Mouse (Mus musculus) midbrain, embryonic 16.5 days (tissue): ENCODE measurements at regions not wholly inside any gene's neighbourhood (a gene's known extent, or its start where the extent isn't known, plus 50 kb on each side); places are given as distances from the start of the nearest gene placed in this dataset.
"Not testable (repeated sequence)": the region's sequence is repeated elsewhere in the genome, so short reads cannot be mapped to it uniquely, and the experiment has no call there.

Source experiments
- ATAC-seq: fragments of 200-750 bp; cut with Nextera tagmentation; 2 replicates; pipeline ENCODE4 v1.8.0; 2017; ENCODE audit warnings: moderate TSS enrichment
- H3K27ac ChIP-seq: fragments of 300-500 bp; sonication (generic); 2 replicates; pipeline ENCODE4 v1.5.1; 2014; ENCODE audit warnings: mild to moderate bottlenecking, low read length, mixed read lengths
- H3K27me3 ChIP-seq: fragments of 300-500 bp; sonication (generic); 2 replicates; pipeline ENCODE4 v1.6.1; 2014; ENCODE audit warnings: low read depth, low read length, mixed read lengths; ENCODE audit not compliant: control insufficient read depth, insufficient read depth
- H3K36me3 ChIP-seq: fragments of 300-500 bp; sonication (generic); 2 replicates; pipeline ENCODE4 v1.6.1; 2014; ENCODE audit warnings: mild to moderate bottlenecking, low read length, moderate library complexity, mixed read lengths; ENCODE audit not compliant: control insufficient read depth, insufficient read depth
- H3K4me1 ChIP-seq: fragments of 300-500 bp; sonication (generic); 2 replicates; pipeline ENCODE4 v1.6.1; 2014; ENCODE audit warnings: mild to moderate bottlenecking, low read length, mixed read lengths; ENCODE audit not compliant: control insufficient read depth, insufficient read depth
- H3K4me2 ChIP-seq: fragments of 300-500 bp; sonication (generic); 2 replicates; pipeline ENCODE4 v1.6.1; 2014; ENCODE audit warnings: mild to moderate bottlenecking, low read length, mixed read lengths
- H3K4me3 ChIP-seq: fragments of 300-500 bp; sonication (generic); 2 replicates; pipeline ENCODE4 v1.5.1; 2014; ENCODE audit warnings: low read depth, mild to moderate bottlenecking, low read length, moderate library complexity, mixed read lengths
- H3K9ac ChIP-seq: fragments of 300-500 bp; sonication (generic); 2 replicates; pipeline ENCODE4 v1.6.1; 2014; ENCODE audit warnings: low read depth, low read length, mixed read lengths
- H3K9me3 ChIP-seq: fragments of 300-500 bp; sonication (generic); replicated peaks from 2 replicates; pipeline ENCODE4 v1.6.1; 2014; ENCODE audit warnings: mild to moderate bottlenecking, low read length, mixed read lengths; ENCODE audit not compliant: control insufficient read depth, poor library complexity, severe bottlenecking
- WGBS: fragments of 180-500 bp; shearing (Covaris S2); extraction: QIAGEN DNeasy Blood & Tissue Kit; methylation state at CpG from one replicate; pipeline ENCODE4 v1.1.7; 2014; 5-methylcytosine and 5-hydroxymethylcytosine counted together

DNA sequence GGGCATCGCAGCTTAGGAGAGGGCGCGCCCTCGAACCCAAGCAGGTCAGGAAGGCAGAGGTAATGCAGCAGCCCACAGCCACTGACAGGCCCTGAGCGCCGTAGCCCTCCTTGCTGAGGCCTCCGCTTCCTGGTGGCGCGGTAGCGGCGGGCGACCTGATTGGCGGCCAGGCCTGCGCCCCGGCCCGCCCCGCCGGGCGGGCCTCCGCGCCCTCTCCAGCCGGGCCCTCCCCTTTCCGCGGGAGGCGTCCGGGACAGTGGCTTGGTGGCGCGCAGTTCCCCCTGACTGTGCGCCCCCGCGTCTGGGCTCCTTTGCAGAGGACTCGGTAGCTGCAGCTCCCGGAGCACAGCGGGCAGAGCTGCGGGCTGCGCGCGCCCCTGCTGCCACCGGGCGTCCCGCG lies 242.1 kb downstream of the Gm21863 start:
- H3K27ac ChIP-seq, H3K4me1 ChIP-seq, ATAC-seq, H3K27me3 ChIP-seq, H3K9ac ChIP-seq, H3K36me3 ChIP-seq, H3K9me3 ChIP-seq: not testable (repeated sequence)
- WGBS = under 1% methylated on average over 25 of the region's 42 CpGs
- Histone ChIP-seq H3K4me3 (peak overlapping the region; percentile 33), H3K4me2 (peak overlapping the region; percentile 26; the same call in 1 of the 2 replicates)

GRCm38 (mm10) chr12:20196905-20197304 lies 242.6 kb downstream of the Gm21863 start:
- not testable (repeated sequence) for H3K9ac ChIP-seq, H3K27me3 ChIP-seq, H3K9me3 ChIP-seq, H3K4me1 ChIP-seq, ATAC-seq, H3K36me3 ChIP-seq, H3K27ac ChIP-seq
- Histone ChIP-seq H3K4me3 (peak overlapping the region; percentile 33), H3K4me2 (peak overlapping the region; percentile 17; the same call in 1 of the 2 replicates)
- WGBS = 5% methylated on average over 36 of the region's 37 CpGs

GRCm38 (mm10) chr12:20223921-20224320 lies 269.6 kb downstream of the Gm21863 start:
- ATAC-seq, H3K4me1 ChIP-seq, H3K9ac ChIP-seq, H3K4me3 ChIP-seq, H3K36me3 ChIP-seq, H3K27me3 ChIP-seq, H3K27ac ChIP-seq, H3K4me2 ChIP-seq: not testable (repeated sequence)
- 69% methylated on average over 1 of the region's 1 CpGs for WGBS
- H3K9me3 ChIP-seq = peaks cover 25% of the 10 kb centered on the region

GRCm38 (mm10) chr12:20226831-20227230 lies 272.5 kb downstream of the Gm21863 start:
- H3K9me3 ChIP-seq = peaks cover 51% of the 10 kb centered on the region

DNA sequence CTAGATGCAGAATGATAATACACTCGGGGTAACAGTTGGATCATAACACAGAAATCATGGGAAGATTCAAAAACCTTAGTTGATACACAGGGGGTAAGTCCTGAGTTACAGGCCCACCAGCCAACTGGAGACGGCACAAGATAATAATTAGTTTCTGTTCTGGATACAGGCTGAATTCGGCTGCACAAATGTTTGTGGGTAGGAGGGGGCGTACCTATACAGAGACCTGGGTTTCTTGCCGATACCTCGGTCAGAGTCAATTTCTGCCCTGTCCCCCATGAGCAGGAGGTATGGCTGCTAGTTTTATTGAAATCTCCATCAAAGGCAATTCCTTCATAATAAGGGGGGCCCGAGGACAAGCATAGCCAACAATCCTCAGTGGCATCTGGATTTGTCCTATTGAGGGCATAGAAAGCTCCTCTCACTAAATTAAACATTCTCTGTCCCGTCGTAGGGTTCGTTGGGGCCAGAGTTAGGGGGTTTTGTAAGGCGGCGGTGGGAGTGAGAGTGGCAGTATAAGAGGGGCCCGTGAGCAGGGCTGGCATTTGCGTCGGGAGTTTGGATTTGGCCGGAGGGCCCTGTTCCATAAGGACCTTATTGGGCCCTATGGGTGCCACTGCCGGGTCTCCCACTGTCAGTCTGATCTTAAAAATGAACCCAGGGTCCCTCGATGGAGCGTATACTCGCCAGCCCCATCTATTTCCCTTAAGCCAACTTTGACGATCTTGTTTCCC lies 273.3 kb downstream of the Gm21863 start:
- H3K9me3 ChIP-seq = peaks cover 58% of the 10 kb centered on the region
- 73% methylated on average over 21 of the region's 21 CpGs for WGBS

More at GRCm38 (mm10) chr12:20226831-20227230, 272.5 kb downstream of the Gm21863 start:
- H3K27me3 ChIP-seq, H3K4me1 ChIP-seq, H3K27ac ChIP-seq, H3K36me3 ChIP-seq, H3K4me3 ChIP-seq, ATAC-seq, H3K9ac ChIP-seq, H3K4me2 ChIP-seq: not testable (repeated sequence)
- WGBS = 76% methylated on average over 9 of the region's 9 CpGs

DNA sequence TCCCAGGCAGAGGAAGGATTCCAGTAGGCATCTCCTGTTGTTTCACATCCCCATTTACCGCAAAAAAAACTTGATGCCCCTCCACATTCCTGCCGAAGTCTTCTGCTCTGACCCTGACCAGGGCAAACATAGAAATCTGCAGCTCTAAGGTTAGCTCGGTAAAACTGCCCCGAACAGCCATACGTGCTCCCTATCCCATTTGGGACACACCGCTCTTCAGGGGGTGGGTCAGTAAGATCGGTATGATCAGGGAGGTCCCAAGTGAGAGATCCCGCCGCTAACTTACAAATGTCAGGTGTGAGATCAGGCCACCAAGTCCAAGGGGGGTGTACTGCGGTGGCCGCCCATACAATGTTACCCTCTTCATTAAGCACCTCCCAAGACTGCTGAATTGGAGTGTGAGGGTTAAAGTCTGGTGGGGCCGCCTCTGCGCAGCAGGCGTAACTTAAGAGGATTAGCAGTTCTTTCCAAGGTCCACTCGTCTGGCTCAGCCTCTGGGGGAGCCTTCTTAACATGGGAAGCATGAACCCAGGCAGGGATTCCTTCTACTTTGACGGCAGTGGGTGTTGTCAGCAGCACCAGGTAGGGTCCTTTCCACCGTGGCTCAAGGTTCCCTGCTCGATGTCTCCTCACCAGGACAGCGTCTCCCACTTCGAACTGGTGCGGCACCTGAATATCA lies 274.2 kb downstream of the Gm21863 start:
- H3K9me3 ChIP-seq = peaks cover 67% of the 10 kb centered on the region
- H3K36me3 ChIP-seq, H3K4me3 ChIP-seq, H3K9ac ChIP-seq, H3K27ac ChIP-seq, H3K4me1 ChIP-seq, H3K4me2 ChIP-seq, H3K27me3 ChIP-seq, ATAC-seq: not testable (repeated sequence)
- 69% methylated on average over 21 of the region's 21 CpGs for WGBS

More for the DNA sequence above, 273.3 kb downstream of the Gm21863 start:
- H3K9ac ChIP-seq, H3K4me3 ChIP-seq, H3K4me1 ChIP-seq, H3K27ac ChIP-seq, H3K27me3 ChIP-seq, ATAC-seq, H3K36me3 ChIP-seq, H3K4me2 ChIP-seq: not testable (repeated sequence)

GRCm38 (mm10) chr12:20229441-20229840 lies 275.1 kb downstream of the Gm21863 start:
- not testable (repeated sequence) for H3K27ac ChIP-seq, H3K9ac ChIP-seq, H3K4me1 ChIP-seq, ATAC-seq, H3K4me2 ChIP-seq, H3K4me3 ChIP-seq, H3K27me3 ChIP-seq, H3K36me3 ChIP-seq
- WGBS = 70% methylated on average over 8 of the region's 8 CpGs
- peaks cover 75% of the 10 kb centered on the region for H3K9me3 ChIP-seq

- Histone ChIP-seq H3K9me3 (peaks cover 72% of the 10 kb centered on the region), H3K4me1 (no peaks in the 10 kb centered on the region), H3K9ac (no peak overlapping the region), H3K27me3 (no peaks in the 10 kb centered on the region), H3K27ac (no peak overlapping the region), H3K4me3 (no peak overlapping the region), H3K4me2 (no peak overlapping the region), H3K36me3 (peaks cover 6% of the 10 kb centered on the region; the same call in 1 of the 2 replicates)
- ATAC-seq = no peak
- WGBS = 65% methylated on average over 27 of the region's 27 CpGs
These were observed 276.0 kb downstream of the Gm21863 start for GRCm38 (mm10) chr12:20230141-20230892.

GRCm38 (mm10) chr12:20230893-20231235 lies 276.6 kb downstream of the Gm21863 start:
- Histone ChIP-seq H3K9ac (no peak overlapping the region), H3K27me3 (no peaks in the 10 kb centered on the region), H3K36me3 (peaks cover 6% of the 10 kb centered on the region; the same call in 1 of the 2 replicates), H3K4me2 (no peak overlapping the region), H3K4me1 (no peaks in the 10 kb centered on the region), H3K9me3 (peaks cover 72% of the 10 kb centered on the region), H3K27ac (no peak overlapping the region), H3K4me3 (no peak overlapping the region)
- 65% methylated on average over 8 of the region's 8 CpGs for WGBS
- ATAC-seq = no peak
